Mouse (Mus musculus) forebrain, postnatal 0 days (tissue): Measurements from ENCODE around the gene Six3. TPM values are rescaled to one million over a fixed set of nuclear protein-coding genes. Genes with fewer than 3 reads are reported as not detected.
A peak's percentile ranks its signal among the peaks of the same experiment; 100 is the strongest.

Source experiments
- ATAC-seq: fragments of 200-750 bp; cut with Nextera tagmentation; 2 replicates; pipeline ENCODE4 v1.8.0; 2017; ENCODE audit warnings: mild to moderate bottlenecking, moderate library complexity
- DNase-seq: peaks from one replicate; pipeline ENCODE4 v3.0.0-alpha.2; 2015
- H3K27ac ChIP-seq: fragments of 300-500 bp; sonication (generic); 2 replicates; pipeline ENCODE4 v1.5.1; 2014; ENCODE audit warnings: low read depth, mild to moderate bottlenecking, antibody characterized with exemption, low read length, moderate library complexity, mixed read lengths
- H3K27me3 ChIP-seq: fragments of 300-500 bp; sonication (generic); 2 replicates; pipeline ENCODE4 v1.6.1; 2014; ENCODE audit warnings: mild to moderate bottlenecking, low read length, mixed read lengths; ENCODE audit not compliant: insufficient read depth
- H3K36me3 ChIP-seq: fragments of 300-500 bp; sonication (generic); 2 replicates; pipeline ENCODE4 v1.6.1; 2014; ENCODE audit warnings: mild to moderate bottlenecking, moderate library complexity; ENCODE audit not compliant: insufficient read depth
- H3K4me1 ChIP-seq: fragments of 300-500 bp; sonication (generic); 2 replicates; pipeline ENCODE4 v1.6.1; 2014; ENCODE audit warnings: antibody characterized with exemption; ENCODE audit not compliant: insufficient read depth
- H3K4me2 ChIP-seq: fragments of 300-500 bp; sonication (generic); 2 replicates; pipeline ENCODE4 v1.6.1; 2014; ENCODE audit warnings: low read depth, mild to moderate bottlenecking, moderate library complexity
- H3K4me3 ChIP-seq: fragments of 300-500 bp; sonication (generic); 2 replicates; pipeline ENCODE4 v1.5.1; 2014; ENCODE audit warnings: low read depth, low read length, mixed read lengths
- H3K9ac ChIP-seq: fragments of 300-500 bp; sonication (generic); 2 replicates; pipeline ENCODE4 v1.6.1; 2014; ENCODE audit warnings: mild to moderate bottlenecking
- H3K9me3 ChIP-seq: fragments of 300-500 bp; sonication (generic); 2 replicates; pipeline ENCODE4 v1.6.1; 2016; ENCODE audit warnings: low read length
- CTCF ChIP-seq: sonication (generic); IDR thresholded peaks from 2 replicates; pipeline ENCODE4 v1.5.1; 2016; ENCODE audit warnings: antibody characterized with exemption, control low read depth, low read depth
- WGBS: fragments of 180-500 bp; shearing (Covaris S2); extraction: QIAGEN DNeasy Blood & Tissue Kit; methylation state at CpG from one replicate; pipeline ENCODE4 v1.1.7; 2014; 5-methylcytosine and 5-hydroxymethylcytosine counted together
- polyA plus RNA-seq: library from polyadenylated mRNA; unstranded; fragments of >200 nt; fragmentation: Nextera tagmentation; extraction: Ambion mirVana; gene quantifications from 2 replicates; pipeline ENCODE4 v1.2.1, GENCODE M21; 2015
- total RNA-seq: library from RNA; depleted of rRNA; stranded (reverse); fragments of >200 nt; gene quantifications from 2 replicates; pipeline ENCODE4 v1.2.3, GENCODE M21; 2014

The Six3 gene
- total and polyA plus RNA-seq, 2 experiments from 2014 or later = 12.0 to 16.6 TPM

GRCm38 (mm10) chr17:85616526-85617500 is 3.4 kb downstream of the Six3 start:
- H3K9ac ChIP-seq = no peak overlapping the region
- peak overlapping the region; percentile 45 for H3K4me2 ChIP-seq
- H3K4me3 ChIP-seq = peak overlapping the region; percentile 11; the same call in 1 of the 2 replicates

GRCm38 (mm10) chr17:85617566-85618358 is 4.4 kb downstream of the Six3 start:
- Histone ChIP-seq H3K9ac (peak overlapping the region; percentile 28; the same call in 1 of the 2 replicates), H3K4me3 (peak overlapping the region; percentile 24), H3K4me2 (peak overlapping the region; percentile 45), H3K27ac (0 out of 2 replicates have a peak overlapping the region, but pooled peaks have one; percentile 31), H3K36me3 (no peaks in the 10 kb centered on the region), H3K27me3 (peaks cover 80% of the 10 kb centered on the region), H3K4me1 (no peaks in the 10 kb centered on the region), H3K9me3 (no peaks in the 10 kb centered on the region)
- DNase-seq (no peak), ATAC-seq (no peak)
- TF ChIP-seq CTCF = no peak
- WGBS = 2% methylated on average over 36 of the region's 36 CpGs

More at GRCm38 (mm10) chr17:85616526-85617500, 3.4 kb downstream of the Six3 start:
- ATAC-seq (no peak), DNase-seq (no peak)
- Histone ChIP-seq H3K27ac (peak overlapping the region; percentile 9; the same call in 1 of the 2 replicates), H3K27me3 (peaks cover 80% of the 10 kb centered on the region), H3K9me3 (no peaks in the 10 kb centered on the region), H3K4me1 (no peaks in the 10 kb centered on the region), H3K36me3 (no peaks in the 10 kb centered on the region)
- no peak for TF ChIP-seq CTCF
- WGBS = 3% methylated on average over 41 of the region's 41 CpGs

GRCm38 (mm10) chr17:85618359-85619112 is 5.1 kb downstream of the Six3 start:
- H3K27me3 ChIP-seq = peaks cover 73% of the 10 kb centered on the region
- TF ChIP-seq CTCF = no peak
- H3K27ac ChIP-seq = 0 out of 2 replicates have a peak overlapping the region, but pooled peaks have one; percentile 31
- peak overlapping the region; percentile 28; the same call in 1 of the 2 replicates for H3K9ac ChIP-seq
- 6% methylated on average over 34 of the region's 34 CpGs for WGBS
- DNase-seq (no peak), ATAC-seq (no peak)
- peak overlapping the region; percentile 24 for H3K4me3 ChIP-seq
- H3K9me3 ChIP-seq = no peaks in the 10 kb centered on the region
- no peaks in the 10 kb centered on the region for H3K4me1 ChIP-seq
- no peaks in the 10 kb centered on the region for H3K36me3 ChIP-seq
- H3K4me2 ChIP-seq = peak overlapping the region; percentile 45

- H3K9ac ChIP-seq = no peak overlapping the region
- H3K27me3 ChIP-seq = peaks cover 64% of the 10 kb centered on the region
- no peak for TF ChIP-seq CTCF
- no peaks in the 10 kb centered on the region for H3K4me1 ChIP-seq
- H3K4me2 ChIP-seq = 0 out of 2 replicates have a peak overlapping the region, but pooled peaks have one; percentile 58
- 0 out of 2 replicates have a peak overlapping the region, but pooled peaks have one; percentile 1 for H3K27ac ChIP-seq
- ATAC-seq (no peak), DNase-seq (no peak)
- no peaks in the 10 kb centered on the region for H3K9me3 ChIP-seq
- 0 out of 2 replicates have a peak overlapping the region, but pooled peaks have one; percentile 46 for H3K4me3 ChIP-seq
- WGBS = 17% methylated on average over 20 of the region's 20 CpGs
- H3K36me3 ChIP-seq = no peaks in the 10 kb centered on the region
Measured at GRCm38 (mm10) chr17:85619113-85620085, 6.0 kb downstream of the Six3 start.

- ATAC-seq = no peak
- Histone ChIP-seq H3K9ac (no peak overlapping the region), H3K4me1 (no peaks in the 10 kb centered on the region), H3K4me3 (peak overlapping the region; percentile 46; the same call in 1 of the 2 replicates), H3K27ac (no peak overlapping the region), H3K36me3 (no peaks in the 10 kb centered on the region), H3K9me3 (no peaks in the 10 kb centered on the region), H3K27me3 (peaks cover 58% of the 10 kb centered on the region), H3K4me2 (peak overlapping the region; percentile 58)
- DNase-seq = no peak
- WGBS = 5% methylated on average over 6 of the region's 6 CpGs
- no peak for TF ChIP-seq CTCF
Measured at GRCm38 (mm10) chr17:85620086-85620481, 6.7 kb downstream of the Six3 start.
